30 mouse cellular contexts compared by ENCODE assay signal in genomic region chr8:15669515-15669914, GRCm38 (mm10).
DNase-seq lines count a peak whose midpoint lies in the region; ATAC-seq lines count a peak whose summit lies in the region.
"Had no signal": no experiment of that assay in that cellular context is flagged by ENCODE, and none has a peak within 500 bp of the region (broad histone marks: within the 10 kb centered on the region; RNA-seq: fewer than 3 reads in every experiment).

No protein-coding gene starts in this region.

- WGBS in kidney, embryonic 16.5 days, result 46% methylated on average over 3 of the region's 3 CpGs
- 50% methylated on average over 3 of the region's 3 CpGs for WGBS in midbrain, embryonic 16.5 days
- WGBS in midbrain, embryonic 14.5 days, result 63% methylated on average over 3 of the region's 3 CpGs

- 0 out of 2 replicates have a peak, but pooled peaks cover 10% of the 10 kb centered on the region for H3K4me1 ChIP-seq in kidney, embryonic 16.5 days (ENCODE audit: insufficient read depth, low read length)
- H3K4me1 ChIP-seq in midbrain, embryonic 16.5 days (ENCODE audit: control insufficient read depth, insufficient read depth, low read length), result peaks cover 5% of the 10 kb centered on the region; the same call in 1 of the 2 replicates
- no peaks in the 10 kb centered on the region for H3K4me1 ChIP-seq in midbrain, embryonic 14.5 days (ENCODE audit: control insufficient read depth, insufficient read depth, low read length)
- H3K4me1 ChIP-seq: embryonic facial prominence, embryonic 15.5 days; heart, embryonic 12.5 days; heart, embryonic 15.5 days had no signal

- no peak overlapping the region for H3K4me3 ChIP-seq in kidney, embryonic 16.5 days (ENCODE audit: low read length)
- no peak overlapping the region for H3K4me3 ChIP-seq in midbrain, embryonic 16.5 days (ENCODE audit: low read depth, low read length)
- H3K4me3 ChIP-seq in midbrain, embryonic 14.5 days (replicated peaks; ENCODE audit: low read depth, low read length), result no peak overlapping the region
- H3K4me3 ChIP-seq: embryonic facial prominence, embryonic 15.5 days; gastrocnemius, adult 2 months; heart, embryonic 12.5 days; heart, embryonic 15.5 days had no signal

- DNase-seq in heart, adult 11 months, result peak; percentile 16
- no peak for DNase-seq in heart, postnatal 4 days
- no peak for DNase-seq in kidney, adult 11 months
- no peak for DNase-seq in midbrain, embryonic 14.5 days
- DNase-seq: adrenal gland, postnatal 10 days; adrenal gland, postnatal 36 days; B cell, adult 2 months; cerebellum, adult 11 months; cerebellum, adult 8-10 months; cerebellum, postnatal 10 days; cerebellum, postnatal 36 days; embryo, embryonic 11 days; forebrain, postnatal 0 days; gastrocnemius, adult 2 months; gastrocnemius, postnatal 14 days; heart, adult 18-20 months; heart, postnatal 10 days; heart, postnatal 36 days had no signal

- H3K27me3 ChIP-seq in kidney, embryonic 16.5 days (ENCODE audit: insufficient read depth, low read length), result no peaks in the 10 kb centered on the region
- no peaks in the 10 kb centered on the region for H3K27me3 ChIP-seq in midbrain, embryonic 16.5 days (ENCODE audit: control insufficient read depth, insufficient read depth, low read depth, low read length)
- H3K27me3 ChIP-seq in midbrain, embryonic 14.5 days (ENCODE audit: control insufficient read depth, insufficient read depth, low read length), result no peaks in the 10 kb centered on the region
- H3K27me3 ChIP-seq: CH12.LX; embryonic facial prominence, embryonic 15.5 days; heart, embryonic 12.5 days; heart, embryonic 15.5 days had no signal

- no peak overlapping the region for H3K9ac ChIP-seq in kidney, embryonic 16.5 days (replicated peaks; ENCODE audit: low read length)
- H3K9ac ChIP-seq in midbrain, embryonic 16.5 days (ENCODE audit: low read depth, low read length), result no peak overlapping the region
- no peak overlapping the region for H3K9ac ChIP-seq in midbrain, embryonic 14.5 days (replicated peaks; ENCODE audit: low read length)
- H3K9ac ChIP-seq: embryonic facial prominence, embryonic 15.5 days; forebrain, postnatal 0 days; heart, embryonic 12.5 days; heart, embryonic 15.5 days; hindbrain, embryonic 14.5 days had no signal

- H3K27ac ChIP-seq in kidney, embryonic 16.5 days (ENCODE audit: low read length), result peak overlapping the region; percentile 56; the same call in 1 of the 2 replicates
- H3K27ac ChIP-seq in midbrain, embryonic 16.5 days (ENCODE audit: low read length), result no peak overlapping the region; the same call in 1 of the 2 replicates
- no peak overlapping the region for H3K27ac ChIP-seq in midbrain, embryonic 14.5 days (replicated peaks; ENCODE audit: low read depth, low read length)
- H3K27ac ChIP-seq: embryonic facial prominence, embryonic 15.5 days; gastrocnemius, adult 2 months; heart, embryonic 15.5 days; hindbrain, embryonic 14.5 days; hindbrain, postnatal 0 days had no signal

- no peaks in the 10 kb centered on the region for H3K9me3 ChIP-seq in kidney, embryonic 16.5 days (ENCODE audit: low read length)
- no peaks in the 10 kb centered on the region for H3K9me3 ChIP-seq in midbrain, embryonic 16.5 days (replicated peaks; ENCODE audit: control insufficient read depth, low read length, poor library complexity, severe bottlenecking)
- H3K9me3 ChIP-seq in midbrain, embryonic 14.5 days (ENCODE audit: control insufficient read depth, low read length), result no peaks in the 10 kb centered on the region
- H3K9me3 ChIP-seq: embryonic facial prominence, embryonic 15.5 days; heart, embryonic 12.5 days; heart, embryonic 15.5 days had no signal

- no peak overlapping the region for H3K4me2 ChIP-seq in kidney, embryonic 16.5 days (replicated peaks; ENCODE audit: low read depth, low read length)
- no peak overlapping the region for H3K4me2 ChIP-seq in midbrain, embryonic 16.5 days (ENCODE audit: low read length)
- no peak overlapping the region for H3K4me2 ChIP-seq in midbrain, embryonic 14.5 days (ENCODE audit: low read length)
- H3K4me2 ChIP-seq: embryonic facial prominence, embryonic 15.5 days; heart, embryonic 12.5 days; heart, embryonic 15.5 days; hindbrain, embryonic 14.5 days had no signal

- no peaks in the 10 kb centered on the region for H3K36me3 ChIP-seq in kidney, embryonic 16.5 days (ENCODE audit: insufficient read depth, low read length)
- no peaks in the 10 kb centered on the region for H3K36me3 ChIP-seq in midbrain, embryonic 16.5 days (ENCODE audit: control insufficient read depth, insufficient read depth, low read length)
- H3K36me3 ChIP-seq in midbrain, embryonic 14.5 days (ENCODE audit: control insufficient read depth, insufficient read depth, low read length), result no peaks in the 10 kb centered on the region
- H3K36me3 ChIP-seq: embryonic facial prominence, embryonic 15.5 days; G1E; heart, embryonic 12.5 days; heart, embryonic 15.5 days had no signal

- ATAC-seq in kidney, embryonic 16.5 days (ENCODE audit: low FRiP score, low TSS enrichment), result no peak
- ATAC-seq in midbrain, embryonic 16.5 days, result peak; percentile 76; the same call in 1 of the 2 replicates
- no peak for ATAC-seq in midbrain, embryonic 14.5 days (ENCODE audit: low FRiP score, low TSS enrichment)
- ATAC-seq: forebrain, embryonic 14.5 days; forebrain, postnatal 0 days; hindbrain, postnatal 0 days; inflammation-experienced regulatory T-cells, adult 6 months; Patski had no signal
